8 mouse cellular contexts compared by ENCODE assay signal in the genomic region with DNA sequence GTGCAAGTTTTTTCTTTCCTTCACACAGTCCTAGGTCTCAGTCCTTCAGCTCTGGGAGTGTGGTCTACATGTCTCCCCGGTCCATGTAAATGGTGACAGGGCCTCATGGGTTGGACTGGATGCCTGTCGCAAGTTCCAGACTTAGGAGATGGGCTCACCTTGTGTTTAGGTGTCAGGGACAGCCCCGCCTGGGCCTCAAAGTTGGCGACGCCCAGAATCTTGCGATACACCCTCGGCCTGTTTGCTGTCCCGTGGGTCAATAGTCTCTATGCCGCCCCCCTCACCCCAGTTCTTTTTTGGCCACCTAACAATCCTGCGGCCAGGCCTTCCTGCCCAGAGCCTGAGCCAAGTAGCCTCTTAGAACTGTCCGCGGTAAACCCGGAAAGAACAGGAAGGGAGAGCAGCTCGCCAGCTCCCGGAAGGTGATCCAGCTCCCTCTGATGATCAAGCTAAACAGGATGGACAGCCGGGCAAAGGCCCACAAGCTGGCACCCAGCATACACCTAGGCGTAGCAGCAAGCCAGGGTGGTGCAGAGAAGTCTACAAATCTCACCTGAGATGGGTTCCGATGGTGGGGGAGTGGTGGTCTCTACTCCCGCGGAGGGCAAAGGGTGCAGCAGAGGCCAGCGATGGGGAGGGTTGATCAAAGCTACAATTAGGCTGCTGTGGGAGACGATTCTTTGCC. TPM values are rescaled to one million over a fixed set of nuclear protein-coding genes. Genes with fewer than 3 reads are reported as not detected.
DNase-seq lines count a peak whose midpoint lies in the region; ATAC-seq and TF ChIP-seq lines count a peak whose summit lies in the region.

No protein-coding gene starts in this region.

- WGBS in forebrain, postnatal 0 days = 10% methylated on average over 22 of the region's 22 CpGs
- 8% methylated on average over 21 of the region's 22 CpGs for WGBS in macrophage (ENCODE audit: missing documents)

- no peaks in the 10 kb centered on the region for H3K27me3 ChIP-seq in forebrain, postnatal 0 days (ENCODE audit: insufficient read depth, low read length)

- peaks cover 32% of the 10 kb centered on the region for H3K36me3 ChIP-seq in forebrain, postnatal 0 days (ENCODE audit: insufficient read depth)
- peaks cover 34% of the 10 kb centered on the region for H3K36me3 ChIP-seq in macrophage (ENCODE audit: inconsistent target)

- ATAC-seq in CD4-positive, CD25-positive, alpha-beta regulatory T cell, adult 4 months = peak; percentile 25
- no peak; the same call in none of the 2 replicates for ATAC-seq in forebrain, postnatal 0 days

- no peaks in the 10 kb centered on the region for H3K9me3 ChIP-seq in forebrain, postnatal 0 days (ENCODE audit: low read length)

- peaks cover 47% of the 10 kb centered on the region for H3K79me2 ChIP-seq in macrophage (ENCODE audit: inconsistent target)

- H3K9ac ChIP-seq in forebrain, postnatal 0 days = peak overlapping the region; percentile 75

- H3K4me3 ChIP-seq in forebrain, postnatal 0 days (ENCODE audit: low read depth, low read length) = peak overlapping the region; percentile 79
- H3K4me3 ChIP-seq in macrophage (ENCODE audit: inconsistent target) = peak overlapping the region; percentile 100

- no peak for TF ChIP-seq CTCF in forebrain, postnatal 0 days (IDR thresholded peaks at IDR 0.05; ENCODE audit: low read depth)

- peaks cover 10% of the 10 kb centered on the region for H3K4me1 ChIP-seq in forebrain, postnatal 0 days (ENCODE audit: insufficient read depth)

- DNase-seq in MN1 (ENCODE audit: low spot score) = peak; percentile 46
- no peak for DNase-seq in forebrain, postnatal 0 days
- peak; percentile 54 for DNase-seq in kidney, postnatal 10 days
- no peak for DNase-seq in left cerebral cortex, adult 8-10 months (ENCODE audit: low spot score in 2 of 2)
- no peak for DNase-seq in ovary, adult 18-20 months (ENCODE audit: low spot score)
- DNase-seq in adrenal gland, postnatal 25 days = no peak

- H3K4me2 ChIP-seq in forebrain, postnatal 0 days (ENCODE audit: low read depth) = peak overlapping the region; percentile 98

- H3K27ac ChIP-seq in forebrain, postnatal 0 days (ENCODE audit: low read depth, low read length) = 0 out of 2 replicates have a peak overlapping the region, but pooled peaks have one; percentile 86
- H3K27ac ChIP-seq in macrophage = peak overlapping the region; percentile 46

RNA-seq across cellular contexts. Expression of a gene that starts 0.5 kb away (rescaled TPM):
- 10 to 100 TPM; 17.0 to 20.1 TPM for polyA plus RNA-seq in CD4-positive, CD25-positive, alpha-beta regulatory T cell, adult 4 months (2017; shearing (Covaris generic))
- 12.7 and 19.8 TPM in 2 replicates for total RNA-seq in forebrain, postnatal 0 days (2014; rRNA removed)
- polyA plus RNA-seq in forebrain, postnatal 0 days (2015; fragmentation: Nextera tagmentation; extraction: Ambion mirVana) = 18.7 and 22.8 TPM in 2 replicates
- total RNA-seq in macrophage (2018; cell fraction: chromatin; rRNA removed) = 10 to 100 TPM in 3 of 26 experiments, 1 to 10 TPM in 22, under 1 TPM in 1; 1.00 to 11.7 (median 4.3) TPM
- 10 to 100 TPM in 14 of 26 experiments, 1 to 10 TPM in 12; 4.4 to 14.1 (median 10.2) TPM for total RNA-seq in macrophage (2018; cell fraction: cytosol; rRNA removed)
- 10 to 100 TPM in 8 of 26 experiments, 1 to 10 TPM in 18; 2.6 to 13.2 (median 6.2) TPM for total RNA-seq in macrophage (2018; cell fraction: nucleus; rRNA removed)
- 6.6 to 11.4 TPM (median 8.7 TPM) in 3 replicates for polyA plus RNA-seq in macrophage (2018)
- total RNA-seq in left cerebral cortex, adult 8-10 months (2022) = 10 to 100 TPM; 30.1 to 48.4 (median 33.7) TPM
- 13.8 and 23.0 TPM in 2 replicates for total RNA-seq in adrenal gland, postnatal 25 days (2021)

RNA-seq across cellular contexts. Expression of a gene that starts 0.6 kb away (rescaled TPM):
- 100 to 1,000 TPM in 1 of 2 experiments, 10 to 100 TPM in 1; 93.4 to 109 TPM for polyA plus RNA-seq in CD4-positive, CD25-positive, alpha-beta regulatory T cell, adult 4 months (2017; shearing (Covaris generic))
- total RNA-seq in forebrain, postnatal 0 days (2014; rRNA removed) = 47.7 and 63.8 TPM in 2 replicates
- 58.8 and 59.8 TPM in 2 replicates for polyA plus RNA-seq in forebrain, postnatal 0 days (2015; fragmentation: Nextera tagmentation; extraction: Ambion mirVana)
- 10 to 100 TPM in 19 of 26 experiments, 1 to 10 TPM in 7; 5.0 to 31.6 (median 16.3) TPM for total RNA-seq in macrophage (2018; cell fraction: chromatin; rRNA removed)
- total RNA-seq in macrophage (2018; cell fraction: cytosol; rRNA removed) = 10 to 100 TPM; 10.8 to 25.6 (median 18.1) TPM
- 10 to 100 TPM in 18 of 26 experiments, 1 to 10 TPM in 8; 5.3 to 26.9 (median 14.3) TPM for total RNA-seq in macrophage (2018; cell fraction: nucleus; rRNA removed)
- 11.2 to 22.1 TPM (median 18.6 TPM) in 3 replicates for polyA plus RNA-seq in macrophage (2018)
- total RNA-seq in left cerebral cortex, adult 8-10 months (2022) = 10 to 100 TPM; 26.8 to 32.6 (median 30.0) TPM
- 32.4 and 36.9 TPM in 2 replicates for total RNA-seq in adrenal gland, postnatal 25 days (2021)

RNA-seq across cellular contexts. Expression of a gene that starts 5.6 kb away (rescaled TPM):
- polyA plus RNA-seq in CD4-positive, CD25-positive, alpha-beta regulatory T cell, adult 4 months (2017; shearing (Covaris generic)) = under 1 TPM; 0.62 to 0.66 TPM
- total RNA-seq in forebrain, postnatal 0 days (2014; rRNA removed) = 0.54 and 0.67 TPM in 2 replicates
- polyA plus RNA-seq in forebrain, postnatal 0 days (2015; fragmentation: Nextera tagmentation; extraction: Ambion mirVana) = 0.14 and 0.22 TPM in 2 replicates
- 1 to 10 TPM in 18 of 26 experiments, under 1 TPM in 8; 0.40 to 4.2 (median 1.7) TPM for total RNA-seq in macrophage (2018; cell fraction: chromatin; rRNA removed)
- total RNA-seq in macrophage (2018; cell fraction: cytosol; rRNA removed) = under 1 TPM in 25 of 26 experiments, not detected in 1; 0.05 to 0.42 (median 0.18) TPM
- total RNA-seq in macrophage (2018; cell fraction: nucleus; rRNA removed) = 1 to 10 TPM in 17 of 26 experiments, under 1 TPM in 9; 0.20 to 3.2 (median 1.2) TPM
- polyA plus RNA-seq in macrophage (2018) = 0.04 to 0.11 TPM in 2 of 3 replicates, not detected in the other
- total RNA-seq in left cerebral cortex, adult 8-10 months (2022) = under 1 TPM in 2 of 4 experiments, not detected in 2; 0.30 to 0.39 TPM
- 0.52 and 0.55 TPM in 2 replicates for total RNA-seq in adrenal gland, postnatal 25 days (2021)

RNA-seq across cellular contexts. Expression of a gene that starts 21.6 kb away (rescaled TPM):
- 1 to 10 TPM; 2.2 to 4.7 TPM for polyA plus RNA-seq in CD4-positive, CD25-positive, alpha-beta regulatory T cell, adult 4 months (2017; shearing (Covaris generic))
- total RNA-seq in forebrain, postnatal 0 days (2014; rRNA removed) = 118 and 120 TPM in 2 replicates
- polyA plus RNA-seq in forebrain, postnatal 0 days (2015; fragmentation: Nextera tagmentation; extraction: Ambion mirVana) = 15.1 and 16.3 TPM in 2 replicates
- total RNA-seq in macrophage (2018; cell fraction: chromatin; rRNA removed) = 100 to 1,000 TPM in 3 of 26 experiments, 10 to 100 TPM in 23; 41.8 to 114 (median 62.1) TPM
- 10 to 100 TPM in 1 of 26 experiments, 1 to 10 TPM in 25; 5.1 to 10.0 (median 7.4) TPM for total RNA-seq in macrophage (2018; cell fraction: cytosol; rRNA removed)
- 10 to 100 TPM; 15.3 to 77.7 (median 37.6) TPM for total RNA-seq in macrophage (2018; cell fraction: nucleus; rRNA removed)
- 6.2 to 13.8 TPM (median 12.2 TPM) in 3 replicates for polyA plus RNA-seq in macrophage (2018)
- total RNA-seq in left cerebral cortex, adult 8-10 months (2022) = 10 to 100 TPM; 81.1 to 86.5 (median 81.4) TPM
- 63.2 and 64.6 TPM in 2 replicates for total RNA-seq in adrenal gland, postnatal 25 days (2021)

RNA-seq across cellular contexts. Expression of a gene that starts 22.8 kb away (rescaled TPM):
- polyA plus RNA-seq in CD4-positive, CD25-positive, alpha-beta regulatory T cell, adult 4 months (2017; shearing (Covaris generic)) = 10 to 100 TPM; 22.1 to 27.6 TPM
- total RNA-seq in forebrain, postnatal 0 days (2014; rRNA removed) = 65.4 and 69.5 TPM in 2 replicates
- polyA plus RNA-seq in forebrain, postnatal 0 days (2015; fragmentation: Nextera tagmentation; extraction: Ambion mirVana) = 56.5 and 59.0 TPM in 2 replicates
- total RNA-seq in macrophage (2018; cell fraction: chromatin; rRNA removed) = 10 to 100 TPM in 25 of 26 experiments, 1 to 10 TPM in 1; 8.3 to 54.6 (median 21.9) TPM
- total RNA-seq in macrophage (2018; cell fraction: cytosol; rRNA removed) = 10 to 100 TPM in 22 of 26 experiments, 1 to 10 TPM in 4; 8.7 to 21.0 (median 14.3) TPM
- 10 to 100 TPM in 24 of 26 experiments, 1 to 10 TPM in 2; 6.6 to 61.1 (median 19.3) TPM for total RNA-seq in macrophage (2018; cell fraction: nucleus; rRNA removed)
- 12.4 to 21.3 TPM (median 17.4 TPM) in 3 replicates for polyA plus RNA-seq in macrophage (2018)
- total RNA-seq in left cerebral cortex, adult 8-10 months (2022) = 10 to 100 TPM; 49.0 to 65.6 (median 58.5) TPM
- total RNA-seq in adrenal gland, postnatal 25 days (2021) = 36.3 and 38.8 TPM in 2 replicates

Comparison
In these comparisons a context has a peak if more than half of its experiments do, and no peak if none do; other contexts are left out.
1. DNase-seq: peak in MN1 (single experiment) and kidney, postnatal 10 days (single experiment); none in forebrain, postnatal 0 days (single experiment), left cerebral cortex, adult 8-10 months (0 of 2), ovary, adult 18-20 months (single experiment) and adrenal gland, postnatal 25 days (single experiment).